ENCODE assay signal across 8 mouse cellular contexts in genomic region chr9:36767203-36768143, GRCm38 (mm10). TPM values are rescaled to one million over a fixed set of nuclear protein-coding genes. Genes with fewer than 3 reads are reported as not detected.
DNase-seq lines count a peak whose midpoint lies in the region; ATAC-seq lines count a peak whose summit lies in the region.

Stt3a (minus strand) TSS chr9:36767679.

- H3K27me3 ChIP-seq in heart, embryonic 14.5 days (ENCODE audit: control insufficient read depth, insufficient read depth, low read length) = no peaks in the 10 kb centered on the region
- H3K27me3 ChIP-seq in liver, embryonic 13.5 days = no peaks in the 10 kb centered on the region
- H3K27me3 ChIP-seq in stomach, embryonic 16.5 days (ENCODE audit: control insufficient read depth, insufficient read depth, low read length) = no peaks in the 10 kb centered on the region

- H3K4me3 ChIP-seq in heart, embryonic 14.5 days (ENCODE audit: control insufficient read depth in 1 of 2, insufficient read depth in 1 of 2, low read depth in 1 of 2, low read length in 2 of 2) = peak within 1 kb of the TSS; percentile 95 to 99
- peak within 1 kb of the TSS; percentile 98 for H3K4me3 ChIP-seq in liver, embryonic 13.5 days (replicated peaks)
- H3K4me3 ChIP-seq in stomach, embryonic 16.5 days (replicated peaks; ENCODE audit: low read length) = peak within 1 kb of the TSS; percentile 81

- peak within 1 kb of the TSS; percentile 89 for H3K4me2 ChIP-seq in heart, embryonic 14.5 days (ENCODE audit: low read length)
- H3K4me2 ChIP-seq in liver, embryonic 13.5 days = peak within 1 kb of the TSS; percentile 84
- H3K4me2 ChIP-seq in stomach, embryonic 16.5 days (ENCODE audit: low read depth, low read length) = peak within 1 kb of the TSS; percentile 68

- peaks cover 25% of the 10 kb centered on the region for H3K36me3 ChIP-seq in heart, embryonic 14.5 days (ENCODE audit: control insufficient read depth, insufficient read depth, low read length)
- peaks cover 18% of the 10 kb centered on the region for H3K36me3 ChIP-seq in liver, embryonic 13.5 days
- H3K36me3 ChIP-seq in stomach, embryonic 16.5 days (ENCODE audit: control insufficient read depth, insufficient read depth, low read length) = peaks cover 11% of the 10 kb centered on the region; the same call in 1 of the 2 replicates

- peaks cover 0 to 17% of the 10 kb centered on the region in 2 experiments; a peak in 2 of 4 replicates for H3K4me1 ChIP-seq in heart, embryonic 14.5 days (ENCODE audit: control insufficient read depth in 2 of 2, insufficient read depth in 2 of 2, low read length in 2 of 2)
- peaks cover 24% of the 10 kb centered on the region for H3K4me1 ChIP-seq in liver, embryonic 13.5 days (replicated peaks)
- peaks cover 6% of the 10 kb centered on the region for H3K4me1 ChIP-seq in stomach, embryonic 16.5 days (ENCODE audit: control insufficient read depth, insufficient read depth, low read length)

- ATAC-seq in CD4-positive, CD25-positive, alpha-beta regulatory T cell, adult 4 months = peak; percentile 93
- peak; percentile 99 for ATAC-seq in heart, embryonic 14.5 days (ENCODE audit: insufficient number of reproducible peaks, insufficient read depth, low FRiP score, low read depth)
- peak; percentile 98 for ATAC-seq in liver, embryonic 13.5 days (ENCODE audit: low read depth)
- peak; percentile 99 for ATAC-seq in stomach, embryonic 16.5 days (ENCODE audit: insufficient read depth, low FRiP score)

- DNase-seq in c-Kit-negative CD71-positive TER-119-positive erythroid progenitor cells, embryonic 14.5 days (ENCODE audit: low read depth, low spot score) = peak; percentile 100
- DNase-seq in fibroblast of lung, adult 2 months (ENCODE audit: low read depth) = peak; percentile 100
- DNase-seq in kidney, postnatal 14 days = peak; percentile 99
- peak; percentile 99 for DNase-seq in liver, embryonic 13.5 days
- DNase-seq in neural tube, embryonic 10.5 days (ENCODE audit: extremely low spot score, low spot score) = peak; percentile 97

- H3K27ac ChIP-seq in heart, embryonic 14.5 days (replicated peaks in 1 of 2; ENCODE audit: control insufficient read depth in 1 of 2, insufficient read depth in 1 of 2, low read depth in 2 of 2, low read length in 2 of 2) = peak within 1 kb of the TSS; percentile 91 to 94
- peak within 1 kb of the TSS; percentile 92 for H3K27ac ChIP-seq in liver, embryonic 13.5 days
- H3K27ac ChIP-seq in stomach, embryonic 16.5 days (ENCODE audit: low read length) = peak within 1 kb of the TSS; percentile 85

- no peaks in the 10 kb centered on the region for H3K9me3 ChIP-seq in heart, embryonic 14.5 days (ENCODE audit: control insufficient read depth, low read length)
- H3K9me3 ChIP-seq in liver, embryonic 13.5 days (replicated peaks) = no peaks in the 10 kb centered on the region
- H3K9me3 ChIP-seq in stomach, embryonic 16.5 days (replicated peaks; ENCODE audit: control insufficient read depth, low read length) = no peaks in the 10 kb centered on the region

- WGBS in heart, embryonic 14.5 days = under 1% methylated on average over 60 of the region's 60 CpGs
- under 1% methylated on average over 60 of the region's 60 CpGs for WGBS in liver, embryonic 13.5 days (ENCODE audit: insufficient replicate concordance)
- WGBS in stomach, embryonic 16.5 days = under 1% methylated on average over 60 of the region's 60 CpGs

- H3K9ac ChIP-seq in heart, embryonic 14.5 days (ENCODE audit: low read length) = peak within 1 kb of the TSS; percentile 96
- H3K9ac ChIP-seq in liver, embryonic 13.5 days = peak within 1 kb of the TSS; percentile 90
- peak within 1 kb of the TSS; percentile 88 for H3K9ac ChIP-seq in stomach, embryonic 16.5 days (ENCODE audit: low read length)

RNA-seq across cellular contexts. Expression of gene Stt3a, which starts in this region (rescaled TPM):
- polyA plus RNA-seq in CD4-positive, CD25-positive, alpha-beta regulatory T cell, adult 4 months (2017; shearing (Covaris generic)) = 100 to 1,000 TPM; 223 to 232 TPM
- polyA plus RNA-seq in heart, embryonic 14.5 days (2014; fragmentation: Nextera tagmentation; extraction: Ambion mirVana) = 116 and 130 TPM in 2 replicates
- 181 and 214 TPM in 2 replicates for polyA plus RNA-seq in liver, embryonic 13.5 days (2015; fragmentation: Nextera tagmentation; extraction: Ambion mirVana)
- polyA plus RNA-seq in stomach, embryonic 16.5 days (2015; fragmentation: Nextera tagmentation; extraction: Ambion mirVana) = 330 and 341 TPM in 2 replicates

Comparison
In these comparisons a context has a peak if more than half of its experiments do, and no peak if none do; other contexts are left out.
1. Peak in every context shown above with its lines: DNase-seq, ATAC-seq, H3K4me3 ChIP-seq and H3K27ac ChIP-seq.